Mouse (Mus musculus): ENCODE measurements around the gene Lrrc30. TPM values are rescaled to one million over a fixed set of nuclear protein-coding genes. Genes with fewer than 3 reads are reported as not detected.

Gene Lrrc30
- polyA plus RNA-seq, 1 experiment from 2014 or later, result not detected

DNA sequence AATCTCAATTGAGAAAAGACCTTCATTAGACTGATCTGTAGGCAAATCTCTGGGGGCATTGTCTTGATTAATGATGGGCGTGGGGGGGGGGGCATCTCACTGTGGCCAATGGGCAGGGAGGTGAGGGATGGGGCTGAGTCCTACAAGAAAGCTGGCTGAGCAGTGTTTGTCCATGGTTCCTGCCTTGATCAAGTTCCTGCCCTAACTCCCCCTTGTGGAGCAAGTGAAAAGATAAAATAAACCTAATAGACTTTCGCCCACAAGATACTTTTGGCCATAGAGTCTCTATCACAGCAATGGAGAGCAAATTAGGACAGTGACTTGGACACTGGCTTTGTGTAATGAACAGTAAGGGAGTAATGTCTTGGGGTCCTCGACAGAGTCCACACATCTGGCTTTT lies 3.8 kb upstream of the Lrrc30 start:
- Histone ChIP-seq H3K36me3 (ENCODE audit: insufficient read depth, low read length) (no peaks in the 10 kb centered on the region), H3K4me2 (replicated peaks; ENCODE audit: low read depth, low read length) (no peak overlapping the region), H3K27me3 (ENCODE audit: insufficient read depth, low read length) (no peaks in the 10 kb centered on the region), H3K4me1 (ENCODE audit: insufficient read depth, low read length) (peaks cover 3% of the 10 kb centered on the region; the same call in 1 of the 2 replicates), H3K9me3 (ENCODE audit: low read length) (no peaks in the 10 kb centered on the region), H3K4me3 (ENCODE audit: low read length) (no peak overlapping the region), H3K9ac (replicated peaks; ENCODE audit: low read length) (no peak overlapping the region), H3K27ac (ENCODE audit: low read length) (no peak overlapping the region)
- no peak for ATAC-seq (ENCODE audit: low FRiP score, low TSS enrichment)
- WGBS, result 72% methylated on average over 3 of the region's 3 CpGs

DNA sequence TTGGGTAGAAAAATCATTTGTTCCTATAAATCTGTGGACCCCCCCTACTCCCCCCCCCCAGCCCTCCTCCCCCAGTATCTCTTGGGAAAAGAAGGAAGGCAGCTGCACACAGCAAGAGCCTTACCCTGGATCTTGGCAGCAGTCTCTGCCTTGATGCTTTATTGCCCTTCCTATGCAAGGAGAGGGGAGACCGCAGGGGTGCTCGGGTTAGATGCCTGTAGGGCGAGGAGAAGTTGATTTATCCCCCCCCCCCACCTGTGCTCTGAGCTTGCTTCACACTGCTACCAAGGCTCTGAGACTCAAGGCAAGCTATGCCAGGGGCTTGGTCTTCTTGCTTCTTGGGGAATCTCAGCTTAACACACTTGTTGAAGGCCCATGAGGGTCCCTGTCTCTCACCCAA lies 2.8 kb downstream of the Lrrc30 start:
- peaks cover 6% of the 10 kb centered on the region for H3K4me1 ChIP-seq (ENCODE audit: insufficient read depth, low read length)
- H3K9ac ChIP-seq (replicated peaks; ENCODE audit: low read length), result no peak overlapping the region
- H3K36me3 ChIP-seq (ENCODE audit: insufficient read depth, low read length), result no peaks in the 10 kb centered on the region
- no peak overlapping the region for H3K4me2 ChIP-seq (replicated peaks; ENCODE audit: low read depth, low read length)
- WGBS, result 47% methylated on average over 3 of the region's 3 CpGs
- no peak for ATAC-seq (ENCODE audit: low FRiP score, low TSS enrichment)
- H3K4me3 ChIP-seq (ENCODE audit: low read length), result no peak overlapping the region
- no peak overlapping the region for H3K27ac ChIP-seq (ENCODE audit: low read length)
- H3K9me3 ChIP-seq (ENCODE audit: low read length), result no peaks in the 10 kb centered on the region
- no peaks in the 10 kb centered on the region for H3K27me3 ChIP-seq (ENCODE audit: insufficient read depth, low read length)

- WGBS, result 14% methylated on average over 13 of the region's 13 CpGs
- no peak overlapping the region for H3K4me3 ChIP-seq (ENCODE audit: low read length)
- peaks cover 6% of the 10 kb centered on the region for H3K4me1 ChIP-seq (ENCODE audit: insufficient read depth, low read length)
- no peaks in the 10 kb centered on the region for H3K27me3 ChIP-seq (ENCODE audit: insufficient read depth, low read length)
- ATAC-seq (ENCODE audit: low FRiP score, low TSS enrichment), result 0 out of 2 replicates have a peak, but pooled peaks have one; percentile 37
- no peak overlapping the region for H3K9ac ChIP-seq (replicated peaks; ENCODE audit: low read length)
- no peak overlapping the region for H3K4me2 ChIP-seq (replicated peaks; ENCODE audit: low read depth, low read length)
- H3K27ac ChIP-seq (ENCODE audit: low read length), result no peak overlapping the region
- no peaks in the 10 kb centered on the region for H3K36me3 ChIP-seq (ENCODE audit: insufficient read depth, low read length)
- H3K9me3 ChIP-seq (ENCODE audit: low read length), result no peaks in the 10 kb centered on the region
Observed at GRCm38 (mm10) chr17:67629211-67629657, 3.3 kb downstream of the Lrrc30 start.

GRCm38 (mm10) chr17:67628475-67628874 lies 4.0 kb downstream of the Lrrc30 start:
- Histone ChIP-seq H3K27ac (ENCODE audit: low read length) (no peak overlapping the region), H3K27me3 (ENCODE audit: insufficient read depth, low read length) (no peaks in the 10 kb centered on the region), H3K4me1 (ENCODE audit: insufficient read depth, low read length) (peaks cover 6% of the 10 kb centered on the region), H3K9ac (replicated peaks; ENCODE audit: low read length) (no peak overlapping the region), H3K9me3 (ENCODE audit: low read length) (no peaks in the 10 kb centered on the region), H3K4me3 (ENCODE audit: low read length) (no peak overlapping the region), H3K36me3 (ENCODE audit: insufficient read depth, low read length) (no peaks in the 10 kb centered on the region), H3K4me2 (replicated peaks; ENCODE audit: low read depth, low read length) (no peak overlapping the region)
- 84% methylated on average over 15 of the region's 15 CpGs for WGBS
- ATAC-seq (ENCODE audit: low FRiP score, low TSS enrichment), result no peak

GRCm38 (mm10) chr17:67625431-67625830 lies 7.1 kb downstream of the Lrrc30 start:
- WGBS, result 76% methylated on average over 5 of the region's 5 CpGs
- Histone ChIP-seq H3K27ac (ENCODE audit: low read length) (no peak overlapping the region), H3K4me3 (ENCODE audit: low read length) (no peak overlapping the region), H3K36me3 (ENCODE audit: insufficient read depth, low read length) (no peaks in the 10 kb centered on the region), H3K4me2 (replicated peaks; ENCODE audit: low read depth, low read length) (no peak overlapping the region), H3K9ac (replicated peaks; ENCODE audit: low read length) (no peak overlapping the region), H3K9me3 (ENCODE audit: low read length) (no peaks in the 10 kb centered on the region), H3K4me1 (ENCODE audit: insufficient read depth, low read length) (peaks cover 6% of the 10 kb centered on the region), H3K27me3 (ENCODE audit: insufficient read depth, low read length) (no peaks in the 10 kb centered on the region)
- ATAC-seq (ENCODE audit: low FRiP score, low TSS enrichment), result no peak

DNA sequence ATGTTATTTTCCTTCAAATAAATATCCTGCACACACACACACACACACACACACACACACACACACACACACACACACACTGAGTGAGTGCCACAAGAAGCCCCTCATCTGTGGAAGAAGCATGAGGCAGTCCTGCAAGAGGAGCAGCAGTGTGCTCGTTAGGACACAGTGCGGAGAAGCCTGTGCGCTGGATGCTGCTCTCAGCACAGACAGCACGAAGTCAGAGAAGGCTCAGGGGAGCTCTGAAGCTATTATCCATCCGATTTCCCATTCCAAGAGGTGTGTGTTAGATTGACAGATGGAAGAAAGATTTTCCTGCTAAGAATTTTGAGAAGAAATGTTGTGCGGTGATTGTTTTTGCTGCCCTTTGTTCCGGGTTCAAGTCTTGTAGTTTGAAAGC lies 13.5 kb downstream of the Lrrc30 start:
- no peak overlapping the region for H3K4me2 ChIP-seq (replicated peaks; ENCODE audit: low read depth, low read length)
- no peak overlapping the region for H3K9ac ChIP-seq (replicated peaks; ENCODE audit: low read length)
- 76% methylated on average over 7 of the region's 7 CpGs for WGBS
- H3K27me3 ChIP-seq (ENCODE audit: insufficient read depth, low read length), result no peaks in the 10 kb centered on the region
- no peaks in the 10 kb centered on the region for H3K9me3 ChIP-seq (ENCODE audit: low read length)
- H3K4me3 ChIP-seq (ENCODE audit: low read length), result no peak overlapping the region
- ATAC-seq (ENCODE audit: low FRiP score, low TSS enrichment), result no peak
- H3K27ac ChIP-seq (ENCODE audit: low read length), result no peak overlapping the region
- no peaks in the 10 kb centered on the region for H3K36me3 ChIP-seq (ENCODE audit: insufficient read depth, low read length)
- H3K4me1 ChIP-seq (ENCODE audit: insufficient read depth, low read length), result no peaks in the 10 kb centered on the region

- Histone ChIP-seq H3K4me3 (ENCODE audit: low read length) (no peak overlapping the region), H3K4me1 (ENCODE audit: insufficient read depth, low read length) (no peaks in the 10 kb centered on the region), H3K36me3 (ENCODE audit: insufficient read depth, low read length) (no peaks in the 10 kb centered on the region), H3K4me2 (replicated peaks; ENCODE audit: low read depth, low read length) (no peak overlapping the region), H3K27ac (ENCODE audit: low read length) (no peak overlapping the region), H3K9me3 (ENCODE audit: low read length) (no peaks in the 10 kb centered on the region), H3K9ac (replicated peaks; ENCODE audit: low read length) (no peak overlapping the region), H3K27me3 (ENCODE audit: insufficient read depth, low read length) (no peaks in the 10 kb centered on the region)
- 78% methylated on average over 5 of the region's 5 CpGs for WGBS
- no peak for ATAC-seq (ENCODE audit: low FRiP score, low TSS enrichment)
Observed at GRCm38 (mm10) chr17:67614381-67614780, 18.1 kb downstream of the Lrrc30 start.

GRCm38 (mm10) chr17:67612576-67612975 lies 19.9 kb downstream of the Lrrc30 start:
- no peaks in the 10 kb centered on the region for H3K27me3 ChIP-seq (ENCODE audit: insufficient read depth, low read length)
- WGBS, result 63% methylated on average over 1 of the region's 1 CpGs
- no peak overlapping the region for H3K9ac ChIP-seq (replicated peaks; ENCODE audit: low read length)
- no peaks in the 10 kb centered on the region for H3K36me3 ChIP-seq (ENCODE audit: insufficient read depth, low read length)
- no peaks in the 10 kb centered on the region for H3K9me3 ChIP-seq (ENCODE audit: low read length)
- ATAC-seq (ENCODE audit: low FRiP score, low TSS enrichment), result no peak
- no peak overlapping the region for H3K4me2 ChIP-seq (replicated peaks; ENCODE audit: low read depth, low read length)
- no peak overlapping the region for H3K4me3 ChIP-seq (ENCODE audit: low read length)
- H3K27ac ChIP-seq (ENCODE audit: low read length), result no peak overlapping the region
- no peaks in the 10 kb centered on the region for H3K4me1 ChIP-seq (ENCODE audit: insufficient read depth, low read length)

DNA sequence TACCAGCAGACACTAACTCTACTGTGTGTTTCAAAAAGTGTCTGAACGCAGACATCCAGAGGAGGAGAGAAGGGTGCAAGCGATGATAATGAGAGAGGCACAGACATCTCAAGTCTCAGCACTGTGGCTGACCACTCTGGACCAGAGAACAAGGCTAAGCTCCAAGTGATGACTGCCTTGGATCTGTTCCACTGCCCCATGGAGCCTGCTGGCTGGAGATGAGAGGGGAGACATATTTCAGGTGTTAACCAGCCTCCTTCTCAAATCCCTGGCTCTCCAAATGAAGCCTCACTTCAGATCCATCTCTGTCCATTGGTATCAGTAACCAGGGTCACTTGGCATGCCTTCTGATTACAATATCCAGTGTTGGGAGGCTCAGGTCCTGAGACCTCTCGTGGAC lies 20.4 kb downstream of the Lrrc30 start:
- Histone ChIP-seq H3K4me3 (ENCODE audit: low read length) (no peak overlapping the region), H3K27me3 (ENCODE audit: insufficient read depth, low read length) (no peaks in the 10 kb centered on the region), H3K4me1 (ENCODE audit: insufficient read depth, low read length) (no peaks in the 10 kb centered on the region), H3K9ac (replicated peaks; ENCODE audit: low read length) (no peak overlapping the region), H3K36me3 (ENCODE audit: insufficient read depth, low read length) (no peaks in the 10 kb centered on the region), H3K4me2 (replicated peaks; ENCODE audit: low read depth, low read length) (no peak overlapping the region), H3K9me3 (ENCODE audit: low read length) (no peaks in the 10 kb centered on the region), H3K27ac (ENCODE audit: low read length) (no peak overlapping the region)
- whole genome bisulfite sequencing, result 82% methylated on average over 3 of the region's 3 CpGs
- ATAC-seq (ENCODE audit: low FRiP score, low TSS enrichment), result no peak

DNA sequence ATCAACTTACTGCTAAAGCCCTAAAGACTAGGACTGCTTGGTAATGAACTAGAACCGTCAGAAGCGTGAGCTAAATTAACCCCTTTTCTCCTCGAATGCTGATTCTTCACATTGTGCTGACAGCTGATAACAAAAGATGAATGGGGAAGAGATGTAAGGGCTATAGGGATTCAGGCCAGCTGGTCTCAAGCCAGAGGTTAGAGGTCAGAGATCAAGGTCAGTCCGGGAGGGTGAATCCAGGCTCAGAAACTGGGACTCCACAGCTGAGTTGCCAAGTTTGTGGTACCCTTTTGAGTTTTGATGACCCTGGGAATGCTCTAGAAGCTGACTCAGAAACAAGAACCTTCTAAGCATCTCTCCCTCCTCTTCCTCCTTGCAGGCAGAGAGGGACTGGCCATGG lies 28.1 kb downstream of the Lrrc30 start:
- no peaks in the 10 kb centered on the region for H3K4me1 ChIP-seq (ENCODE audit: insufficient read depth, low read length)
- no peak overlapping the region for H3K4me2 ChIP-seq (replicated peaks; ENCODE audit: low read depth, low read length)
- H3K36me3 ChIP-seq (ENCODE audit: insufficient read depth, low read length), result no peaks in the 10 kb centered on the region
- H3K27ac ChIP-seq (ENCODE audit: low read length), result no peak overlapping the region
- H3K9me3 ChIP-seq (ENCODE audit: low read length), result no peaks in the 10 kb centered on the region
- ATAC-seq (ENCODE audit: low FRiP score, low TSS enrichment), result no peak
- H3K27me3 ChIP-seq (ENCODE audit: insufficient read depth, low read length), result no peaks in the 10 kb centered on the region
- H3K9ac ChIP-seq (replicated peaks; ENCODE audit: low read length), result no peak overlapping the region
- no peak overlapping the region for H3K4me3 ChIP-seq (ENCODE audit: low read length)
- 44% methylated on average over 4 of the region's 4 CpGs for WGBS

All from kidney, embryonic 16.5 days (tissue).